12 mouse cellular contexts compared by ENCODE assay signal in genomic region chr8:43393044-43393443, GRCm38 (mm10).
"Had no signal": no experiment of that assay in that cellular context is flagged by ENCODE, and none has a peak within 500 bp of the region (broad histone marks: within the 10 kb centered on the region; RNA-seq: fewer than 3 reads in every experiment).

No protein-coding gene starts in this region.

- H3K4me3 ChIP-seq: layer of hippocampus, adult 2 months; left cerebral cortex, adult 2 months; limb, embryonic 15.5 days; liver, embryonic 13.5 days; lung, embryonic 15.5 days; midbrain, embryonic 13.5 days had no signal

- H3K4me2 ChIP-seq: limb, embryonic 15.5 days; liver, embryonic 13.5 days; lung, embryonic 15.5 days; midbrain, embryonic 13.5 days had no signal

- H3K36me3 ChIP-seq: limb, embryonic 15.5 days; liver, embryonic 13.5 days; lung, embryonic 15.5 days; midbrain, embryonic 13.5 days had no signal

- DNase-seq: kidney, adult 9 months; kidney, postnatal 4 days; liver, embryonic 13.5 days; liver, postnatal 0 days; right cerebral cortex, postnatal 14 days; thymus, postnatal 4 days had no signal

- H3K4me1 ChIP-seq: limb, embryonic 15.5 days; liver, embryonic 13.5 days; lung, embryonic 15.5 days; midbrain, embryonic 13.5 days had no signal

- ATAC-seq: liver, postnatal 0 days; midbrain, embryonic 13.5 days had no signal

- H3K27me3 ChIP-seq: limb, embryonic 15.5 days; liver, embryonic 13.5 days; lung, embryonic 15.5 days; midbrain, embryonic 13.5 days had no signal

- H3K9ac ChIP-seq: limb, embryonic 15.5 days; liver, embryonic 13.5 days; liver, postnatal 0 days; lung, embryonic 15.5 days; midbrain, embryonic 13.5 days had no signal

- H3K27ac ChIP-seq: kidney, postnatal 0 days; layer of hippocampus, adult 2 months; left cerebral cortex, adult 2 months; limb, embryonic 15.5 days; liver, embryonic 13.5 days; lung, embryonic 15.5 days; midbrain, embryonic 13.5 days had no signal

- H3K9me3 ChIP-seq: limb, embryonic 15.5 days; liver, embryonic 13.5 days; lung, embryonic 15.5 days had no signal
